Mouse (Mus musculus) ZHBTc4 (cell line): ENCODE data around the gene Myh1.

ENCODE experiments used
- DNase-seq: peaks from one replicate; pipeline ENCODE4 v3.0.0-alpha.2; 2011; ENCODE audit warnings: low read depth, low spot score

The Myh1 gene

DNA sequence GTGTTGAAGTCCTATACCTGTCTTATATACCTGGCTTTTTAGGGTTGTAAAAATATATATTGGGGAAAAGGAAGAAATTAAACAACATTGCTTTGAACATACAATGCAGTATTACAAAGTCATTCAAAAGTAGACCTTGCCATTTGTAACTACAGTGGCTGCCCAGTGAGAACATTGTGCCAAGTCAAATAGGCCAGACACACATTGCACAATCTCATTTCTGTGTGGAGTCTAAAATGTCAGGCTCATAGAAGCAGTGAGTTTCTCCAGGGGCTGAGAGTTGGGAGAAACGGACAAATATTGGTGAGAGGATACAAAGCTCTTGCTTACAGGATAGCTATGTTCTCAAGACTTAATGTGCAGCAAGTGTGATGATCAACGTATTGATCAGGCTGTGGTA lies 30.1 kb downstream of the Myh1 start:
- DNase-seq, result no peak

DNA sequence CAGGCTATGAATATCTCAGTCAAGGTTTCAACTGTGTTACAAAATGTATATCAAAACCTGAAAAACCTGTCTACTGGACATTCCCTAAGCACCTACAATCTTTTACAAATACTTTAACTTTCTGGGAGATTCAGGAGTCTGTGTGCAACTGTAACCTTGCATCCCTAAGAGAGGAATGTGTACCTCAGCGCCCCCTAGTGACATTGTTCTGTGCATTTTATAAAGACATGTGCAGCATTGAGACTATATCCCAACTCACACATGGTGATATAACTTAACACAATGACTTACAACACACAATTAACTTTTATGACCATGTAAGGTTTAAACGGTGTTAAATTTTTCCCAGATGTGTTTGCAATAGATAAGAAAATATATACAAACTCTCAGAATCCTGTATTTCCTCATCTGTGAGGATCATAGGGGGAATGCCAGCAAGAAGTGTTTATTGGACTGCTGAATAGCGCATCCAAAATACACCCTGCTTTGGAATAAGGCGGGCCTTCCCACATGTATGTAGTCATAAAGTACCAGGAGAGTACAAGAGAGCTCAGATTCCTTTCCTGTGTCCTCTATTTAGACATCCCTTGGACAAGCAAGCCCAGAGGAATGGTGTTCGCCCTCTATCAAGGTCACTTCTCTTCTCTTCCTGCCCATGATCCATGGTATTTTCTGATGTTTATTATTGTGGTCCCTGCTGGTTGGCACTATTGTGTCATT lies 35.9 kb downstream of the Myh1 start:
- DNase-seq, result peak; percentile 75

DNA sequence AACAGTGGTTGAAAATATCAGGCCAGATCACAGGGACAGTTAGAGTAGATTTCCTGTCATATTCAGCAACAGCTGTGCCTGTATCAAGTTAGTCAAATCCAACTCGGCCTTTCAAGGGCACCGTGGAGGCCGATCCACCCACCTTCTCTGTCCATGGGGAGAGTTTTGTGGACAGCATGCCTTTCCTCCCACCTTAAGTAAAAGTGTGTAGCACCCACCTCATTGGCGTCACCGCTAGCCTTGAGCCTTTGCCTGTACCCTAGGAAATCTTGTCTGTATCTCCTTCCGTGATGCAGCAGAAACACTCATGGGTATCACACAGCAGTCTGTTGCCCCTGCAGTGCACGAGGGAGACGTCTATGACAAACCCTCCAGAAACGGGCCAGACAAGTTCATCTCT lies 36.9 kb downstream of the Myh1 start:
- DNase-seq, result no peak

DNA sequence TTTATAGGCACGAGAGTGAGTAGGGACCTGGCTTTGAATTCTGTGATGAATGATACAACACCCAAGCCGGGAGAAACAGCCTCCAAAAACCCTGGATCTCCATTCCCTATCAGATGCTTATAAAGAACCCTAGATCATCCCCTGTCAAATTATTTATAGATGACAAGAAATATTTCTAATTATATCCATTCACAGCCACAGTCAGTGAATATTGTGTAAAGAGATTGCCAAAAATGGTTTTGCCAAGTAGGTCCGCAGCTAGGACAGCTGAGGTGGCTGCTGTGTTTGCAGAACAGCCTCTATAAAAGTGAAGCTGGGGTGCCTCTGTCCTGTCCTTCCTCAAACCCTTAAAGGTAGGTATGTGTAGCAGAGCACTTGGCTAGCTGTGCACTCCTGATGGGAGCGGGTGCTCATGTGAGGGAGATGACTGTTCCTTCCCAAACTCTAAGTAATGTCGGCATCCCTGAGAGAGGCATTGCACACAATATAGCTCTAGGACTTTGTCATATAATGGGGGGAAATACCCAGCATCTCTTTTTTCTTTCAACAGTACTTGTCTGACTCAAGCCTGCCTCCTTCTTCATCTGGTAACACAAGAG lies 37.7 kb downstream of the Myh1 start, which contains the start of gene Myh4:
TSS of gene Myh4 (plus strand) at position 549 of the 599 bp plus-strand sequence.
- no peak for DNase-seq

DNA sequence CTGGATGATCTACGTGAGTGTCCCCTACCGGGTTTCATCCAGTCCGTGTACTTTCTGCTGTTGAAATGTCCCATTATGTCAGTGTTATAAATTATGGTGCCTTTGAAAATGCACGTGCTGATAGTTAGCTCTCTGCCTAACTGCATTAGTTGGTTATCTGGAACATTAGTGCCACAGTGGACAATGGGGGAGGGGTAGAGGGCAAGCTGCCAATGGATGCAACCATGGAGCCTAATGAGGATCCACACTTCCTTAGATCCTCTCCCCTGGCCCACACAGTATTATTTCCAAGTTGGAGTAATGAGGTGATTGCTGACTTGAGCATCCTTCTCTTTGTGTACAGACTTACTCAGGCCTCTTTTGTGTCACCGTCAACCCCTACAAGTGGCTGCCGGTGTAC lies 41.2 kb downstream of the Myh1 start:
- DNase-seq, result no peak

DNA sequence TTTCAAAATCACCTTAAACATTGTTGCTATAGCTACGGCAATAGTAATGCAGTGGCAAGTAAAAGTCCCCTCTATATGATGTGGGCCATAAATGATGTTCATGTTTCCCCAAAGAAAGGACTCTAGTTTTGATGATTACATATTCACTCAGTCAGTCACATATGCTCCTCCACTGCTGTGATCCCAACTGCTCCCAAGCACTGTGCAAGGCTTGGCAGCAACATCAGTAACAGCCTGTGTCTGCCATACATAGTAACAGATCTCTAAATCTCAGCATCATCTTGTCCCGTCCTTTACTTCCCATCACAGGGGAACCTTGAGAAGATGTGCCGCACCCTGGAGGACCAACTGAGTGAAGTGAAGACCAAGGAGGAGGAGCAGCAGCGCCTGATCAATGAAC lies 53.8 kb downstream of the Myh1 start:
- no peak for DNase-seq

DNA sequence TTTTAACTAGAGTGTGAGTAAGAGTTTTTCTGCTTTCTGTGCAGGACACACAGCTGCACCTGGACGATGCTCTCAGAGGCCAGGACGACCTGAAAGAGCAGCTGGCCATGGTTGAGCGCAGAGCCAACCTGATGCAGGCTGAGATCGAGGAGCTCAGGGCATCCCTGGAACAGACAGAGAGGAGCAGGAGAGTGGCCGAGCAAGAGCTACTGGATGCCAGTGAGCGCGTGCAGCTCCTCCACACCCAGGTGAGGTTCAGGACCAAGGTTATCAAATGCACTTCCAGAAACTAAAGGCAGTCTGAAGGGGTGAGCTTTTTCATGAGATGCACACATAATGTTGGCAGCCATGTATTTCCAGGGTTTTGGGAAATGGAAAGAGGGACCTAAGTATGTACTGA lies 57.2 kb downstream of the Myh1 start:
- no peak for DNase-seq

DNA sequence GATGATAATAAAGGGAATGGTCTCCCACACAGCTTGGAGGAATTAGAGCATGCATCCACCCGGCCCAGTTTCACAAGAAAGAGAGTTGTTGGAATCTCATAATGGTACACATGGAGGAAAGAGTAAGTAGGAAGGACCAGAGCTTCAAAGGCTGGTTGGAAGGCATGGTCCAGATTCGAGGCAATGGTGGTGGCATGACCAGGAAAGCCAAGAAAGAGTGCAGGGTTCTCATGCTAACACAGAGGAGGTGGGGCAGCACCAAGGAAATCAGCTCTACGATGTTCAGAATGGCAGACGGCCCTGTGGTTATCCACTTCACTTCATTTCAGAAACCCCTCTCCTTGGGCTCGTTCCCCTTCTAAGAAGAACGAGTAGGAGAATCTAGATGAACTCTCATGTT lies 61.1 kb downstream of the Myh1 start:
- no peak for DNase-seq
